Mouse (Mus musculus) midbrain, embryonic 12.5 days (tissue): Measurements from ENCODE around the gene Clic6. TPM values are rescaled to one million over a fixed set of nuclear protein-coding genes. Genes with fewer than 3 reads are reported as not detected.
"Not testable (repeated sequence)": the region's sequence is repeated elsewhere in the genome, so short reads cannot be mapped to it uniquely, and the experiment has no call there.

Experiments
- ATAC-seq: fragments of 200-750 bp; cut with Nextera tagmentation; 2 replicates; pipeline ENCODE4 v1.8.0; 2017; ENCODE audit warnings: low read depth, moderate TSS enrichment, moderate library complexity; ENCODE audit not compliant: low FRiP score
- H3K27ac ChIP-seq: fragments of 300-500 bp; sonication (generic); replicated peaks from 2 replicates; pipeline ENCODE4 v1.5.1; 2016; ENCODE audit warnings: mild to moderate bottlenecking
- H3K27me3 ChIP-seq: fragments of 300-500 bp; sonication (generic); 2 replicates; pipeline ENCODE4 v1.6.1; 2016; ENCODE audit warnings: mild to moderate bottlenecking
- H3K36me3 ChIP-seq: fragments of 300-500 bp; sonication (generic); 2 replicates; pipeline ENCODE4 v1.6.1; 2016
- H3K4me1 ChIP-seq: fragments of 300-500 bp; sonication (generic); 2 replicates; pipeline ENCODE4 v1.6.1; 2016
- H3K4me2 ChIP-seq: fragments of 300-500 bp; sonication (generic); replicated peaks from 2 replicates; pipeline ENCODE4 v1.6.1; 2016; ENCODE audit warnings: mild to moderate bottlenecking, moderate library complexity
- H3K4me3 ChIP-seq: fragments of 300-500 bp; sonication (generic); 2 replicates; pipeline ENCODE4 v1.5.1; 2016; ENCODE audit warnings: mild to moderate bottlenecking
- H3K9ac ChIP-seq: fragments of 300-500 bp; sonication (generic); replicated peaks from 2 replicates; pipeline ENCODE4 v1.6.1; 2016; ENCODE audit warnings: mild to moderate bottlenecking, moderate library complexity
- H3K9me3 ChIP-seq: fragments of 300-500 bp; sonication (generic); 2 replicates; pipeline ENCODE4 v1.6.1; 2016; ENCODE audit warnings: mild to moderate bottlenecking
- WGBS: fragments of 180-500 bp; shearing (Covaris S2); methylation state at CpG from one replicate; pipeline ENCODE4 v1.1.7; 2016; 5-methylcytosine and 5-hydroxymethylcytosine counted together
- polyA plus RNA-seq: library from polyadenylated mRNA; unstranded; fragments of >200 nt; fragmentation: Nextera tagmentation; extraction: Ambion mirVana; gene quantifications from 2 replicates; pipeline ENCODE4 v1.2.1, GENCODE M21; 2016

Clic6 gene
- polyA plus RNA-seq, 1 experiment from 2014 or later, result 1.6 TPM

- ATAC-seq, result no peak
- Histone ChIP-seq H3K9ac (no peak overlapping the region), H3K9me3 (no peaks in the 10 kb centered on the region), H3K27ac (no peak overlapping the region), H3K27me3 (0 out of 2 replicates have a peak, but pooled peaks cover 3% of the 10 kb centered on the region), H3K36me3 (no peaks in the 10 kb centered on the region), H3K4me2 (no peak overlapping the region), H3K4me1 (peaks cover 15% of the 10 kb centered on the region; the same call in 1 of the 2 replicates), H3K4me3 (no peak overlapping the region)
- WGBS, result 88% methylated on average over 4 of the region's 4 CpGs
These were observed 22.0 kb downstream of the Clic6 start for GRCm38 (mm10) chr16:92507573-92507972.

GRCm38 (mm10) chr16:92510835-92511772, 25.6 kb downstream of the Clic6 start:
- no peak for ATAC-seq
- 60% methylated on average over 13 of the region's 13 CpGs for WGBS
- H3K9ac ChIP-seq, result no peak overlapping the region
- no peaks in the 10 kb centered on the region for H3K9me3 ChIP-seq
- no peaks in the 10 kb centered on the region for H3K36me3 ChIP-seq
- H3K4me1 ChIP-seq, result peaks cover 15% of the 10 kb centered on the region; the same call in 1 of the 2 replicates
- no peak overlapping the region for H3K4me3 ChIP-seq
- H3K4me2 ChIP-seq, result no peak overlapping the region
- H3K27me3 ChIP-seq, result 0 out of 2 replicates have a peak, but pooled peaks cover 3% of the 10 kb centered on the region
- H3K27ac ChIP-seq, result no peak overlapping the region

- no peak for ATAC-seq
- H3K4me3 ChIP-seq, result no peak overlapping the region
- no peak overlapping the region for H3K27ac ChIP-seq
- H3K4me2 ChIP-seq, result no peak overlapping the region
- no peaks in the 10 kb centered on the region for H3K36me3 ChIP-seq
- peaks cover 15% of the 10 kb centered on the region; the same call in 1 of the 2 replicates for H3K4me1 ChIP-seq
- H3K9ac ChIP-seq, result no peak overlapping the region
- WGBS, result 60% methylated on average over 5 of the region's 5 CpGs
- H3K27me3 ChIP-seq, result no peaks in the 10 kb centered on the region
- H3K9me3 ChIP-seq, result no peaks in the 10 kb centered on the region
These were observed 26.3 kb downstream of the Clic6 start for GRCm38 (mm10) chr16:92511773-92512391.

- not testable (repeated sequence) for H3K27ac ChIP-seq, H3K4me2 ChIP-seq, H3K27me3 ChIP-seq, H3K36me3 ChIP-seq, ATAC-seq, H3K4me3 ChIP-seq, H3K9me3 ChIP-seq, H3K9ac ChIP-seq
- peaks cover 15% of the 10 kb centered on the region; the same call in 1 of the 2 replicates for H3K4me1 ChIP-seq
- 82% methylated on average over 9 of the region's 9 CpGs for WGBS
These were observed 29.4 kb downstream of the Clic6 start for GRCm38 (mm10) chr16:92514896-92515295.

GRCm38 (mm10) chr16:92516139-92516538, 30.6 kb downstream of the Clic6 start:
- no peaks in the 10 kb centered on the region for H3K36me3 ChIP-seq
- no peak overlapping the region for H3K27ac ChIP-seq
- ATAC-seq, result no peak
- 91% methylated on average over 9 of the region's 9 CpGs for WGBS
- H3K4me3 ChIP-seq, result no peak overlapping the region
- H3K9me3 ChIP-seq, result no peaks in the 10 kb centered on the region
- no peak overlapping the region for H3K4me2 ChIP-seq
- H3K4me1 ChIP-seq, result peaks cover 9% of the 10 kb centered on the region; the same call in 1 of the 2 replicates
- no peak overlapping the region for H3K9ac ChIP-seq
- H3K27me3 ChIP-seq, result no peaks in the 10 kb centered on the region

- Histone ChIP-seq H3K4me1 (no peaks in the 10 kb centered on the region), H3K9me3 (no peaks in the 10 kb centered on the region), H3K27me3 (no peaks in the 10 kb centered on the region), H3K4me2 (no peak overlapping the region), H3K27ac (no peak overlapping the region), H3K4me3 (no peak overlapping the region), H3K36me3 (no peaks in the 10 kb centered on the region), H3K9ac (no peak overlapping the region)
- 76% methylated on average over 4 of the region's 4 CpGs for WGBS
- no peak for ATAC-seq
These were observed 33.2 kb downstream of the Clic6 start for GRCm38 (mm10) chr16:92518718-92519117.

- Histone ChIP-seq H3K27ac (no peak overlapping the region), H3K4me3 (no peak overlapping the region), H3K27me3 (no peaks in the 10 kb centered on the region), H3K4me2 (no peak overlapping the region), H3K36me3 (no peaks in the 10 kb centered on the region), H3K9me3 (no peaks in the 10 kb centered on the region), H3K4me1 (0 out of 2 replicates have a peak, but pooled peaks cover 4% of the 10 kb centered on the region), H3K9ac (no peak overlapping the region)
- 54% methylated on average over 13 of the region's 13 CpGs for WGBS
- no peak for ATAC-seq
These were observed 34.4 kb downstream of the Clic6 start for GRCm38 (mm10) chr16:92519820-92520492.

- Histone ChIP-seq H3K36me3 (no peaks in the 10 kb centered on the region), H3K4me3 (no peak overlapping the region), H3K27me3 (no peaks in the 10 kb centered on the region), H3K9ac (no peak overlapping the region), H3K27ac (no peak overlapping the region), H3K4me2 (no peak overlapping the region), H3K9me3 (no peaks in the 10 kb centered on the region), H3K4me1 (peaks cover 8% of the 10 kb centered on the region; the same call in 1 of the 2 replicates)
- no peak for ATAC-seq
- 86% methylated on average over 8 of the region's 8 CpGs for WGBS
These were observed 37.8 kb downstream of the Clic6 start for GRCm38 (mm10) chr16:92523351-92523750.

GRCm38 (mm10) chr16:92524651-92525050, 39.1 kb downstream of the Clic6 start:
- Histone ChIP-seq H3K36me3 (no peaks in the 10 kb centered on the region), H3K27me3 (no peaks in the 10 kb centered on the region), H3K4me2 (no peak overlapping the region), H3K4me1 (peaks cover 8% of the 10 kb centered on the region; the same call in 1 of the 2 replicates), H3K4me3 (no peak overlapping the region), H3K9ac (no peak overlapping the region), H3K9me3 (0 out of 2 replicates have a peak, but pooled peaks cover 4% of the 10 kb centered on the region), H3K27ac (no peak overlapping the region)
- 77% methylated on average over 8 of the region's 8 CpGs for WGBS
- no peak for ATAC-seq

- H3K27ac ChIP-seq, result no peak overlapping the region
- peaks cover 8% of the 10 kb centered on the region; the same call in 1 of the 2 replicates for H3K4me1 ChIP-seq
- WGBS, result 83% methylated on average over 10 of the region's 10 CpGs
- H3K4me3 ChIP-seq, result no peak overlapping the region
- ATAC-seq, result no peak
- no peaks in the 10 kb centered on the region for H3K27me3 ChIP-seq
- 0 out of 2 replicates have a peak, but pooled peaks cover 6% of the 10 kb centered on the region for H3K9me3 ChIP-seq
- no peak overlapping the region for H3K9ac ChIP-seq
- no peaks in the 10 kb centered on the region for H3K36me3 ChIP-seq
- no peak overlapping the region for H3K4me2 ChIP-seq
These were observed 40.4 kb downstream of the Clic6 start for GRCm38 (mm10) chr16:92525919-92526318.

- Histone ChIP-seq H3K4me2 (no peak overlapping the region), H3K36me3 (no peaks in the 10 kb centered on the region), H3K9me3 (0 out of 2 replicates have a peak, but pooled peaks cover 5% of the 10 kb centered on the region), H3K27ac (no peak overlapping the region), H3K9ac (no peak overlapping the region), H3K27me3 (no peaks in the 10 kb centered on the region), H3K4me1 (no peaks in the 10 kb centered on the region), H3K4me3 (no peak overlapping the region)
- WGBS, result 92% methylated on average over 2 of the region's 2 CpGs
- ATAC-seq, result no peak
These were observed 49.7 kb downstream of the Clic6 start for GRCm38 (mm10) chr16:92535258-92535657.
